Mouse (Mus musculus) kidney, adult 2 months (tissue): ENCODE measurements around the gene Kcnmb4.

Source experiments
- CTCF ChIP-seq: fragments of 200-500 bp; conservative IDR thresholded peaks from 2 replicates; pipeline ENCODE4 v1.5.1; 2011; ENCODE audit warnings: low read depth, mild to moderate bottlenecking, control low read depth, low read length, moderate library complexity, mixed read lengths; ENCODE audit not compliant: insufficient read depth, insufficient read length
- POLR2A ChIP-seq: fragments of 200-500 bp; IDR thresholded peaks from one replicate; pipeline ENCODE4 v1.6.1; 2011; ENCODE audit warnings: low read depth, low read length, control low read depth

- no peak for TF ChIP-seq POLR2A
- no peak for TF ChIP-seq CTCF
These were observed 87.2 kb downstream of the Kcnmb4 start for GRCm38 (mm10) chr10:116386391-116386885.
